Mouse (Mus musculus) cerebellum, adult 9-10 months (tissue): ENCODE data around the gene Pfdn4.
A peak's percentile ranks its signal among the peaks of the same experiment; 100 is the strongest.

Experiments
- DNase-seq: peaks from one replicate; pipeline ENCODE4 v3.0.0; 2022

Pfdn4 gene

GRCm38 (mm10) chr2:170498011-170498410 is 1.8 kb downstream of the Pfdn4 start:
- no peak for DNase-seq

- DNase-seq, result no peak
These were observed 7.1 kb downstream of the Pfdn4 start for GRCm38 (mm10) chr2:170503343-170503742.

GRCm38 (mm10) chr2:170503983-170504382 is 7.8 kb downstream of the Pfdn4 start:
- DNase-seq, result no peak

GRCm38 (mm10) chr2:170507734-170508133 is 11.5 kb downstream of the Pfdn4 start:
- DNase-seq, result peak; percentile 90

GRCm38 (mm10) chr2:170508821-170509220 is 12.6 kb downstream of the Pfdn4 start:
- DNase-seq, result peak; percentile 98

GRCm38 (mm10) chr2:170511073-170511891 is 15.1 kb downstream of the Pfdn4 start:
- DNase-seq, result peak; percentile 94

- no peak for DNase-seq
These were observed 17.5 kb downstream of the Pfdn4 start for GRCm38 (mm10) chr2:170513756-170514155.

GRCm38 (mm10) chr2:170520321-170520971 is 24.2 kb downstream of the Pfdn4 start:
- DNase-seq, result peak; percentile 46

GRCm38 (mm10) chr2:170526513-170526912 is 30.3 kb downstream of the Pfdn4 start:
- DNase-seq, result no peak

- no peak for DNase-seq
These were observed 31.8 kb downstream of the Pfdn4 start for GRCm38 (mm10) chr2:170528061-170528460.

- DNase-seq, result no peak
These were observed 33.5 kb downstream of the Pfdn4 start for GRCm38 (mm10) chr2:170529766-170530165.

- DNase-seq, result no peak
These were observed 34.0 kb downstream of the Pfdn4 start for GRCm38 (mm10) chr2:170530256-170530655.

- DNase-seq, result no peak
These were observed 38.0 kb downstream of the Pfdn4 start for GRCm38 (mm10) chr2:170534116-170534802.

- no peak for DNase-seq
These were observed 38.6 kb downstream of the Pfdn4 start for GRCm38 (mm10) chr2:170534803-170535174.

- DNase-seq, result no peak
These were observed 39.6 kb downstream of the Pfdn4 start for GRCm38 (mm10) chr2:170535841-170536240.

- no peak for DNase-seq
These were observed 43.0 kb downstream of the Pfdn4 start for GRCm38 (mm10) chr2:170539211-170539610.

GRCm38 (mm10) chr2:170543625-170544024 is 47.4 kb downstream of the Pfdn4 start:
- DNase-seq, result no peak

- no peak for DNase-seq
These were observed 47.9 kb downstream of the Pfdn4 start for GRCm38 (mm10) chr2:170544159-170544558.

- no peak for DNase-seq
These were observed 48.7 kb downstream of the Pfdn4 start for GRCm38 (mm10) chr2:170544950-170545349.

GRCm38 (mm10) chr2:170545745-170546144 is 49.5 kb downstream of the Pfdn4 start:
- DNase-seq, result no peak

- no peak for DNase-seq
These were observed 51.3 kb downstream of the Pfdn4 start for GRCm38 (mm10) chr2:170547526-170547925.

- DNase-seq, result no peak
These were observed 51.8 kb downstream of the Pfdn4 start for GRCm38 (mm10) chr2:170548046-170548445.

- DNase-seq, result no peak
These were observed 52.9 kb downstream of the Pfdn4 start for GRCm38 (mm10) chr2:170549146-170549545.

- no peak for DNase-seq
These were observed 54.0 kb downstream of the Pfdn4 start for GRCm38 (mm10) chr2:170550240-170550639.
